Mouse (Mus musculus): ENCODE results near the gene Sdhc. TPM values are rescaled to one million over a fixed set of nuclear protein-coding genes. Genes with fewer than 3 reads are reported as not detected.

Gene Sdhc
- 207 and 212 TPM in 2 replicates for polyA plus RNA-seq (2015; fragmentation: Nextera tagmentation; extraction: Ambion mirVana)

GRCm38 (mm10) chr1:171149974-171150760 is at the start of gene Sdhc, which contains the start of gene Mpz:
Sdhc (minus strand) TSS chr1:171150603.
Mpz (plus strand) TSS chr1:171150711.
- peak within 1 kb of the TSS; percentile 87 for H3K9ac ChIP-seq (replicated peaks)
- peak within 1 kb of the TSS; percentile 82 for H3K27ac ChIP-seq (ENCODE audit: low read depth)
- ATAC-seq (peak; percentile 99), DNase-seq (peak; percentile 98)
- H3K4me2 ChIP-seq (ENCODE audit: low read depth, low read length), result peak within 1 kb of the TSS; percentile 77
- TF ChIP-seq EP300 (IDR thresholded peaks at IDR 0.05; ENCODE audit: low read depth) (peak; percentile 64), CTCF (IDR thresholded peaks at IDR 0.05; ENCODE audit: low read depth) (no peak)
- peaks cover 21% of the 10 kb centered on the region for H3K4me1 ChIP-seq (ENCODE audit: insufficient read depth)
- no peaks in the 10 kb centered on the region for H3K36me3 ChIP-seq (replicated peaks; ENCODE audit: insufficient read depth, low read length)
- WGBS (ENCODE audit: insufficient replicate concordance), result under 1% methylated on average over 34 of the region's 34 CpGs
- no peaks in the 10 kb centered on the region for H3K27me3 ChIP-seq (ENCODE audit: insufficient read depth, low read length)
- H3K4me3 ChIP-seq (ENCODE audit: low read depth, low read length), result peak within 1 kb of the TSS; percentile 71
- H3K9me3 ChIP-seq (ENCODE audit: low read length), result no peaks in the 10 kb centered on the region

GRCm38 (mm10) chr1:171199532-171199931 is 49.1 kb upstream of the Sdhc start:
- Histone ChIP-seq H3K9me3 (ENCODE audit: low read length) (no peaks in the 10 kb centered on the region), H3K27me3 (ENCODE audit: insufficient read depth, low read length) (peaks cover 17% of the 10 kb centered on the region; the same call in 1 of the 2 replicates), H3K4me1 (ENCODE audit: insufficient read depth) (peaks cover 8% of the 10 kb centered on the region; the same call in 1 of the 2 replicates), H3K4me3 (ENCODE audit: low read depth, low read length) (no peak overlapping the region), H3K9ac (replicated peaks) (no peak overlapping the region), H3K27ac (ENCODE audit: low read depth) (no peak overlapping the region), H3K4me2 (ENCODE audit: low read depth, low read length) (no peak overlapping the region), H3K36me3 (replicated peaks; ENCODE audit: insufficient read depth, low read length) (no peaks in the 10 kb centered on the region)
- DNase-seq, result no peak
- ATAC-seq, result no peak
- no peak for TF ChIP-seq EP300 (IDR thresholded peaks at IDR 0.05; ENCODE audit: low read depth)
- no peak for TF ChIP-seq CTCF (IDR thresholded peaks at IDR 0.05; ENCODE audit: low read depth)
- 64% methylated on average over 1 of the region's 1 CpGs for WGBS (ENCODE audit: insufficient replicate concordance)

- Histone ChIP-seq H3K9me3 (ENCODE audit: low read length) (no peaks in the 10 kb centered on the region), H3K9ac (replicated peaks) (peak within 1 kb of the TSS; percentile 39), H3K27ac (ENCODE audit: low read depth) (no peak within 1 kb of the TSS), H3K4me3 (ENCODE audit: low read depth, low read length) (peak within 1 kb of the TSS; percentile 57), H3K36me3 (replicated peaks; ENCODE audit: insufficient read depth, low read length) (no peaks in the 10 kb centered on the region), H3K4me1 (ENCODE audit: insufficient read depth) (peaks cover 8% of the 10 kb centered on the region; the same call in 1 of the 2 replicates), H3K27me3 (ENCODE audit: insufficient read depth, low read length) (peaks cover 21% of the 10 kb centered on the region), H3K4me2 (ENCODE audit: low read depth, low read length) (peak within 1 kb of the TSS; percentile 77)
- under 1% methylated on average over 32 of the region's 33 CpGs for WGBS (ENCODE audit: insufficient replicate concordance)
- TF ChIP-seq CTCF (IDR thresholded peaks at IDR 0.05; ENCODE audit: low read depth), result no peak
- no peak for TF ChIP-seq EP300 (IDR thresholded peaks at IDR 0.05; ENCODE audit: low read depth)
- peak; percentile 82 for ATAC-seq
- peak; percentile 60 for DNase-seq
Observed at GRCm38 (mm10) chr1:171195887-171196397, 45.5 kb upstream of the Sdhc start, which contains the start of gene Pcp4l1. Pcp4l1 (minus strand) TSS chr1:171196268.

GRCm38 (mm10) chr1:171195046-171195822 is 44.8 kb upstream of the Sdhc start:
- Histone ChIP-seq H3K9ac (replicated peaks) (peak overlapping the region; percentile 39), H3K27me3 (ENCODE audit: insufficient read depth, low read length) (peaks cover 21% of the 10 kb centered on the region)

GRCm38 (mm10) chr1:171193911-171194830 is 43.8 kb upstream of the Sdhc start:
- Histone ChIP-seq H3K4me1 (ENCODE audit: insufficient read depth) (peaks cover 13% of the 10 kb centered on the region), H3K27ac (ENCODE audit: low read depth) (no peak overlapping the region), H3K36me3 (replicated peaks; ENCODE audit: insufficient read depth, low read length) (no peaks in the 10 kb centered on the region), H3K9me3 (ENCODE audit: low read length) (no peaks in the 10 kb centered on the region), H3K4me2 (ENCODE audit: low read depth, low read length) (peak overlapping the region; percentile 49; the same call in 1 of the 2 replicates), H3K4me3 (ENCODE audit: low read depth, low read length) (no peak overlapping the region), H3K9ac (replicated peaks) (no peak overlapping the region; the same call in 1 of the 2 replicates), H3K27me3 (ENCODE audit: insufficient read depth, low read length) (peaks cover 21% of the 10 kb centered on the region)
- no peak for TF ChIP-seq CTCF (IDR thresholded peaks at IDR 0.05; ENCODE audit: low read depth)
- TF ChIP-seq EP300 (IDR thresholded peaks at IDR 0.05; ENCODE audit: low read depth), result no peak
- 39% methylated on average over 11 of the region's 11 CpGs for WGBS (ENCODE audit: insufficient replicate concordance)
- ATAC-seq (no peak), DNase-seq (no peak)

More at GRCm38 (mm10) chr1:171195046-171195822, 44.8 kb upstream of the Sdhc start:
- DNase-seq, result no peak
- H3K36me3 ChIP-seq (replicated peaks; ENCODE audit: insufficient read depth, low read length), result no peaks in the 10 kb centered on the region
- H3K27ac ChIP-seq (ENCODE audit: low read depth), result no peak overlapping the region
- peak overlapping the region; percentile 77 for H3K4me2 ChIP-seq (ENCODE audit: low read depth, low read length)
- H3K4me1 ChIP-seq (ENCODE audit: insufficient read depth), result peaks cover 8% of the 10 kb centered on the region; the same call in 1 of the 2 replicates
- ATAC-seq, result no peak
- no peaks in the 10 kb centered on the region for H3K9me3 ChIP-seq (ENCODE audit: low read length)
- TF ChIP-seq EP300 (IDR thresholded peaks at IDR 0.05; ENCODE audit: low read depth), result no peak
- no peak for TF ChIP-seq CTCF (IDR thresholded peaks at IDR 0.05; ENCODE audit: low read depth)
- WGBS (ENCODE audit: insufficient replicate concordance), result 11% methylated on average over 20 of the region's 20 CpGs
- H3K4me3 ChIP-seq (ENCODE audit: low read depth, low read length), result peak overlapping the region; percentile 57
